Mouse (Mus musculus) cerebellum, postnatal 14 days (tissue): Measurements from ENCODE around the gene Tnfaip3.
A peak's percentile ranks its signal among the peaks of the same experiment; 100 is the strongest.

Experiments
- DNase-seq, 2 experiments: peaks; one replicate each; pipeline ENCODE4 v3.0.0; 2021; ENCODE audit warnings: mixed read lengths in 2 of 2

The Tnfaip3 gene

GRCm38 (mm10) chr10:19015257-19015862, at the start of gene Tnfaip3:
Gene Tnfaip3, minus strand, starts transcription at chr10:19015657.
- peak; percentile 98 to 99 for DNase-seq

DNA sequence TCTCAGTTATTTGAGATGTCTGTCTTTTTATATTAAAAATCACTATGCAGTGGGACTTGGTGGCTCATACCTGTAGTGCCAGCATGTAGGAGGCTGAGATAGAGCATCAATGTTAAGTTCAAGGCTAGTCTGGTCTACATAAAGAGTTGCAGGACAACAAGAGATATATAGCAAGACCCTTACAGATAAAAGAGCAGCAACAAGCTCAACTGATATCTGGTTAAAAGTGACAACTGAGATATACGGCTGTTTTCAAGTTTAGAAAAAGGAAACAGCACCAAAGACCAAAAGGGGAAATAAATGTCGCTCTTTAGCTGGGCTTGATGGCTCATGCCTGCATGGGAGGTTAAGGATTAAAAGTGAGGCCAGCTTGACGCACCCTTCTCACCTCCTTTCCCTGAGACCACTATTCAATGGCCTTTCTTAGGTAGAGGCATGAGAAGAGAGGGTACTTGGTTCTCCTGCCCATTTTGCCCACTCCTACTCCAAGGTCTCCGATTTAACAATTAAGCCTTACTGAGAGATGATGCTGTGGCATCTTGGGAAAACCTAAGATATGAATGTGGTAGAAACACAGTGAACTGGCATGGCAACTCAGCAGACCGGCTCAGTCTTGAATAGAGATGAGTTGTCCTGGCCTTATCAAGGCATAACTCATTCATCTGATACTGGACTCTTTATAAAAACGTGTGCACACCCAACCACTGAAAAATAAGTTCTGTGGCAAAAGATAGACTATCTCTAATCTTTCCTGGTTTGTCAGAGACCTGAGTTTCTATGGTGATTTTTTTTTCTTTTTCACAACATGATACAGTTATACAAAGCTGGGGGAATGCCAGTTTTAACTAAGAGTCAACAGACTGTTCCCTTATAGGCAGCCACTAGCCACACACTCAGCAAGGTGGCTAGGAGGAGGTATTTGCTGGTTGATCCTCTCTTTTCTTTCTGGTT, 49.5 kb upstream of the Tnfaip3 start:
- DNase-seq: no peak

- DNase-seq: no peak
Observed at GRCm38 (mm10) chr10:19063670-19064069, 48.2 kb upstream of the Tnfaip3 start.

DNA sequence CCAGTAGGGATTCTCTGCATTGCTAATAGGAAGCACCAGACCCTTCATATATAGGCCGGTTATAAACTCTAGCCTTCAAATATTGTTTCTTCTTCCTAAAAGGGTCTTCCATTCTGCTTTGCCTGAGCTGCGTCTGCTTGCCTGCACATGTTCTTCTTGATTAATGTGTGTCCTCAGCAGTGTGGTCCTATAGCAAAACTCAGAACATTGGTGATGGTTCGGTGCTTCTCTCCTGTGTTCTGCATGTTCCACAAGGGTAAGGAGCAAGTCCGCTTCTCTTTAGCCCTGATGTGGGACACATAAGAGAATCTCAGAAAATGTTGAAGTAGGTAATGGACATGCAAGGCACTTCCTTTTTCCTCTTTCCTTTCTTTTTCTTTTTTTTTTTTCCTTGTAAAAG, 47.8 kb upstream of the Tnfaip3 start:
- DNase-seq: no peak

DNA sequence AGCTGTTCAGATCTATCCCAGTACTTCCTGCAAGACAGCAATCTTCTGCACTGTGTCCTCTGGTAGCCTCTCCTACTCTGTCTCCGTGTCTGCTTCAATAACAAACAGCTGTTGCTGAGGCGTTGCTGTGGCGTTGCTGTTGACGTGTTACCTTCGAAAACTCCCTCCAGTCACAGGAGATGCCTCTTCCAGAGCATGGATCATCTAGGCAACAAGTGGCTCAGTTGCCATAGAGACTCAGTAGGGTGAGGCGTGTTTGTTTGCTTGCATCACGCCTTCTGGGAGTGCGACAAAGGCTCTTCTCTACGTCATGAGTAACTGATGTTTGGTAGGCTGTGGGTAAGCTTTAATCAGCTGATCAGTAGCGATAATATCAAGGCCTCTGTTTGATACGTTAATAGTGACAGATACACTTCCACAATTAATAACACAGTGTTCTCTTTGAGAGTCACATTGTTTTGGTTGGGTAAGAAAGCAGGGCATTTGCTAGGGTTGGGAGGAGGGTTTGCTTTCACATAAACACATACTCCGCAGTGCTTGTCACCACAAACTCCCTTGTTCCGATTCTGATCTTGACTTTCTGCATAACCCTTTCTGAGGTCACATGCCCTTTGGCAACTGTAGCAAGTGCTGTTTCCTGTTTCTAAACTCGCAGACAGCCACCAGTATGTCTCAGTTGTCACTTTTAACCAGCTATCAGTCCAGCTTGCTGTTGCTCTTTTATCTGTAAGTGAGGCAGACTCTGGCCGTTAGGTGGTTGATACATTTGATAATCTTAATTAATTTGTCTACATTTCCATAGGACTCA, 46.8 kb upstream of the Tnfaip3 start:
- no peak for DNase-seq

- no peak for DNase-seq
Observed at GRCm38 (mm10) chr10:19061201-19061600, 45.7 kb upstream of the Tnfaip3 start.

- DNase-seq: no peak
Observed at GRCm38 (mm10) chr10:19053524-19053923, 38.1 kb upstream of the Tnfaip3 start.

GRCm38 (mm10) chr10:19045986-19046385, 30.5 kb upstream of the Tnfaip3 start:
- DNase-seq: no peak

GRCm38 (mm10) chr10:19044765-19045516, 29.5 kb upstream of the Tnfaip3 start:
- DNase-seq: no peak

- no peak for DNase-seq
Observed at GRCm38 (mm10) chr10:19043529-19044262, 28.2 kb upstream of the Tnfaip3 start.

DNA sequence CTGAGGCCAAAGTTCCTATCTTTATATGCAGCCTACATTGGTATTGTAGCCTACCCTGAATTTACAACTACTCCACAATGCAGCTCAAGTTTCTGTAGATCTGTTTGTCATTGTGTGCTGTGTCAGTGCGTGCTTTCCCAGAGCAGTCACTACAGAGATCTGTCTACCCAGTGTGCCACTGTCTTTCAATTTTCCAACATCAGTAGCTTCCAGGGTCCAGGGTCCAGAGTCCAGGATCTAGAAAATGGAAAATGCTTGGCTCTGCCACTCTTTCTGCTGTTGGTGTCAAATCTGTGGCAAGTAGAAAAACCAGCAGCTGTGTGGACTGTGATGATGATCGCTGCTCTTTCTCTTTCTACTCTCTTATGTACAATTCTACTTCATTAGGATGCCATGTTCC, 24.7 kb upstream of the Tnfaip3 start:
- no peak for DNase-seq

GRCm38 (mm10) chr10:19034764-19035163, 19.3 kb upstream of the Tnfaip3 start:
- DNase-seq: peak; percentile 38 to 48

DNA sequence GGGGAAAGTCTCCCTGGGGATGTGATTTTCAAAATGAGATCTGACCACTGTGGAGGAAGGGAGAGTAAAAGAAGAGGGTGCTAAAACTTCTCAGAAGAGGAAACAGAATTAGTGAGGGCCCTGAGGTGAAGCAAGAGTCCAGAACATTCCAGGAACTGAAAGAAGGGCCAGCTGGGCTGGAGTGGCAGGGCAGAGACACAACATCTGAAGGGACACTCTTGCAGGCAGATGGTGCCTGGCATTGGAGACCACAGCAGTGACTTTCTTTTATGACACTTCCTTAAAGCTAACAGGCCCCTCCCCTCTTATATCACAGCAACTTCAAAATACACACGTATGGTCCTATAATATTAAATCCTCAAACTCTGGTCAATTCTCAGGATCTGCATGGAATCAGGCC, 18.2 kb upstream of the Tnfaip3 start:
- no peak for DNase-seq

GRCm38 (mm10) chr10:19031875-19032274, 16.4 kb upstream of the Tnfaip3 start:
- no peak for DNase-seq

- no peak for DNase-seq
Observed at GRCm38 (mm10) chr10:19030628-19031027, 15.2 kb upstream of the Tnfaip3 start.

GRCm38 (mm10) chr10:19026710-19027109, 11.3 kb upstream of the Tnfaip3 start:
- no peak for DNase-seq

GRCm38 (mm10) chr10:19024353-19024752, 8.9 kb upstream of the Tnfaip3 start:
- no peak for DNase-seq

DNA sequence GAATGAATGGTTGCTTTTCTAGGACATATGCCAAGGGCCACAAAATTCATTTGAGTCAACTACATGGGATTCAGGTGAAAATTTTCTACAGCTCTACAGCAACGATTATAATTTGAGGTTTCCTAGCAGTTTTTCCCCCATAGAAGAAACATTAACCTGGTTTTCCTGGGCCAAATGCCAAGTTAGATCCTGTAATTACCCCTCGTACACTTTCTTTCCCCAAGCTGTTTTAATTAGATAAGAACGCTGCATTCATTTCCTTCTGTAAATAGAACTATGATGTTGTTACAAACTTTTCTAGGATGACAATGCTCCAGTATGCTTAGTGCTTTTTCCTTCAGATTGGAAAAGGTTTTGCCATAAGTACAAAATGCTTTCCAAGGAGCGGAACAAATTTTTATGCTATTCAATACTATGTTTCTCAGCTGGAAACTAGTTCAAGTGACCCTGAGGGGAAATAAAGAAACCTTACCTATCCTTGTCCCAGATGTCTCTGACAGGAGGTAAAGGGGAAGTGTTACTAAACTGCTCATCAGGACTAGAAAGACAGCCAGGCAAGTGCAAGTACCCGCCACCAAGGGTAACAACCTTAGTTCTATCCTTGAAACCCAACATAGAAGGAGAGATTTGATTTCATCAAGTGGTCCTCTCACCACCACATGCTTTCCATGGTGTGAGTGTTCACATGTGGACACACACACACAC, 8.3 kb upstream of the Tnfaip3 start:
- no peak for DNase-seq

GRCm38 (mm10) chr10:19022272-19022671, 6.8 kb upstream of the Tnfaip3 start:
- no peak for DNase-seq

DNA sequence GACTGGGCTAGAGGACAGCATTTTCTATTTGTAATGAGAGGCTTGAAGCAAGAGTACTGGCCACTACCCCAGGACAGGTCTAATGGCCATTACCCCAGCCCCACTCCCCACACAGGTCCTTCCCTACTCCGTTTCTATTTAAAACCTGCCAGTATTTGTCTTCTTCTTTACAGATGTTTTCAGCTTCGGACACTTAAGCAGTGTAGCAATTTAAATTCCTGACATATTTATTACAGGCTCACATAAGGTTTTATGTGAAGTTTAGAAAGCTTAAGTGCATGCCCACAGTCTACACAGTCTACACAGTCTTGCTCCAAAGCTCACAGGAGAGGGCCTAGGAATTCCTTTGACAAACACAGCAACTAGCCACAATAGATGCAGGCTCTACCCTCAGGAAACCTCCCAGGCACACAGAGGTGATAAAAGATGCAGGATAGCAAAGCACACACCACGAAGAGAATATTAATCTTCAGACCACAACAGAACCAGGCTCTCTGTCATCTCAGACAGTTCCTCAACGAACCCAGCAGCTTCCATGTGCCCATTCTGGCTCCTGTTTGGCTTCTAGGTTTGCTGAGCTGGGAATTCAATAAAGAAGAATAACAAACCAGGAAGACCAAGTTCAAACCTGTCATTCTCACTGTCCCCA, 1.5 kb upstream of the Tnfaip3 start:
- no peak for DNase-seq
